Mouse (Mus musculus) adrenal gland, adult 2 months (tissue): ENCODE results near the gene Rundc3a. TPM values are rescaled to one million over a fixed set of nuclear protein-coding genes. Genes with fewer than 3 reads are reported as not detected.

Source experiments
- DNase-seq: peaks from one replicate; pipeline ENCODE4 v3.0.0; 2021
- polyA plus RNA-seq: library from polyadenylated mRNA; depleted of rRNA; stranded (reverse); fragments of >200 nt; gene quantifications from 2 replicates; pipeline ENCODE4 v1.2.3, GENCODE M21; 2012
- total RNA-seq, 2 experiments: library from RNA; stranded (reverse); gene quantifications; 2 replicates each; pipeline ENCODE4 v1.2.3; 2021

Gene Rundc3a
- total and polyA plus RNA-seq, 3 experiments: 36.8 to 51.7 (median 46.3) TPM

- DNase-seq: no peak
Observed at GRCm38 (mm10) chr11:102433866-102434265, 40.7 kb downstream of the Rundc3a start.

- DNase-seq: peak; percentile 88
Observed at GRCm38 (mm10) chr11:102434406-102434805, 41.2 kb downstream of the Rundc3a start.

- no peak for DNase-seq
Observed at GRCm38 (mm10) chr11:102434816-102435705, 41.9 kb downstream of the Rundc3a start.

- DNase-seq: peak; percentile 63
Observed at GRCm38 (mm10) chr11:102435754-102436470, 42.7 kb downstream of the Rundc3a start.

GRCm38 (mm10) chr11:102436471-102436790 lies 43.2 kb downstream of the Rundc3a start:
- DNase-seq: peak; percentile 71

GRCm38 (mm10) chr11:102437120-102438061 lies 44.2 kb downstream of the Rundc3a start:
- peak; percentile 89 for DNase-seq

GRCm38 (mm10) chr11:102438212-102439092 lies 45.2 kb downstream of the Rundc3a start:
- peak; percentile 88 for DNase-seq

GRCm38 (mm10) chr11:102439093-102440082 lies 46.2 kb downstream of the Rundc3a start:
- DNase-seq: no peak

- no peak for DNase-seq
Observed at GRCm38 (mm10) chr11:102440255-102440654, 47.1 kb downstream of the Rundc3a start.

- DNase-seq: no peak
Observed at GRCm38 (mm10) chr11:102441434-102441833, 48.2 kb downstream of the Rundc3a start.

GRCm38 (mm10) chr11:102442089-102442488 lies 48.9 kb downstream of the Rundc3a start:
- no peak for DNase-seq

- DNase-seq: no peak
Observed at GRCm38 (mm10) chr11:102443740-102444139, 50.5 kb downstream of the Rundc3a start.

GRCm38 (mm10) chr11:102444321-102444720 lies 51.1 kb downstream of the Rundc3a start:
- DNase-seq: no peak

GRCm38 (mm10) chr11:102444781-102445180 lies 51.6 kb downstream of the Rundc3a start:
- DNase-seq: no peak

- no peak for DNase-seq
Observed at GRCm38 (mm10) chr11:102445264-102445890, 52.2 kb downstream of the Rundc3a start.

- no peak for DNase-seq
Observed at GRCm38 (mm10) chr11:102445891-102446361, 52.7 kb downstream of the Rundc3a start.

GRCm38 (mm10) chr11:102446581-102447461 lies 53.6 kb downstream of the Rundc3a start:
- no peak for DNase-seq

GRCm38 (mm10) chr11:102447497-102447896 lies 54.3 kb downstream of the Rundc3a start, which contains the start of gene Fam171a2:
TSS of gene Fam171a2 (minus strand) at chr11:102447682.
- peak; percentile 80 for DNase-seq
